Mouse (Mus musculus): ENCODE results near the gene Nqo1.

Nqo1 gene

DNA sequence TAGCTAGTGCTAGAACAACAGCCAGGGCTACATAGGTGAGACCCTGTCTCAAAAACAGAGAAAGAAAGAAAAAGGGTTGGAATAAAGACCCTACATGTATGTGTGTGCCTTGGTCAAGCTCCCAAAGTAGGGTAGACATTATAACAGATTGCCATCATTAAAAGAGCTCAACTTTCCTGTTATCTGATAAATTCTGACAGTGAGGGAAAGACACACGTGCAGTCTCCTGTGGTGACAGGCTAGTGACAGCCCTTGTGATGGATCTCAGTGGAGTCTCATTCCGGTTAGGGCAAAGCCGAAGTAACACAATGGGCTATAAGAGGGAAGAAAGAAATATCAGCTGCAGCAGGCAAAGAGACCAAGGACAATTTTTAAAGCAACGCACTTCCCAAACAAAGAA, 1.1 kb upstream of the Nqo1 start:
- DNase-seq, result no peak

DNA sequence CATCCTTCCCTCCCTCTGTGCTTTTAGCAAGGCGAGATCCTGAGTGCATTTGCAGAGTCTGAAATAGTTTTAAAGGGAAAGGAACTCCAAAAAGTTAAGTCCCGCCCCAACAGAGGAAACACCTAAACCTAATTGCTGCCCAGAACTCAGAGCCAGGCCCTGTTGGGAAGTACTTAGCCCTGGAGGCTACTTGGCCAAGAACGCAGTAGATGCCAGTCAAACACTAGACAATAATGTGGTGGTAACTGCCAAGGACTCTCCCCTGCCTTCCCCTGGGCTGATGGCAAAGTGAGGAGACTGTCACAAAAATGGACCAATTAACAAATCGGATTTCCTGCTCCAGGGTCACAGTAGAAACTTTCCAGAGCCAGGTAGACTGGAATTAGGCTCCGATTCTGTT, 1.1 kb downstream of the Nqo1 start:
- DNase-seq, result no peak

DNA sequence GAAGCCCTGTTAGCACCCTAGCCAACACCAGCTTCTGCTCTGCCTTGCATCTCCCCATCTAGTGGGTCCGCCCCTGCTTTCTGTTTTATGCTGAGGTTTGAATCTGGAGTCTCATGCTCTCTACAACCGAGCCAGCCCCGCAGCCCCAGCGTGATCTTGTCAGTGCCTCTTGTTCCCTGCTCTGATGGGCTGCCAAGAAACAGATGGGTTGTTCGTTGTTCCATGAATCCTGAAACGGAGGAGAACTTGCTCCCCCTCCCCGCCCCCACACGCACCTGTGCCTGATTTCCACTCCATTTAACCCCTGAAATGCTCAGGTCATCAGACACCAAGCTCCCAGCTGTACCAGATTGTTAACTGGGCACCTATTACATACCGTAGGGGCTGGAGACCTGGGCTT, 3.5 kb downstream of the Nqo1 start:
- no peak for DNase-seq

DNA sequence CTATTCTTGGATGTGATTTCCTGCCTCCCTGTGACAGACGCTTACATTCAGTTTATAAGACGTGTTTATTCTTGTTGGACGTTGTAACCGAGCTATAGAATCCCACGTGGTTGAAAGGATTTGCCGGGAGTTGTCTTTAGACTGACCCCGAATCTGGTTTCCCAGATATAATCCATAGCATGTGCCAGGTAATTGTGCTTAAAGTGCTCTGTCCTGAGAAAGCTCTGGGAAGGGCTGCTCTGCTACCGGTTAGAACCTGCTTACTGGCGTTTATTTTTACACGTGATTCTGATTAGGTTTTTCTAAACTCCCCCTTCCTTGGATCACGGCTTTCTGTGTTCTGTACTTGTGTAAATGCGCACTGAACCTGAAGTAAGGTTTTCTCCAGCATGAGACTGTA, 5.3 kb downstream of the Nqo1 start:
- DNase-seq, result no peak

DNA sequence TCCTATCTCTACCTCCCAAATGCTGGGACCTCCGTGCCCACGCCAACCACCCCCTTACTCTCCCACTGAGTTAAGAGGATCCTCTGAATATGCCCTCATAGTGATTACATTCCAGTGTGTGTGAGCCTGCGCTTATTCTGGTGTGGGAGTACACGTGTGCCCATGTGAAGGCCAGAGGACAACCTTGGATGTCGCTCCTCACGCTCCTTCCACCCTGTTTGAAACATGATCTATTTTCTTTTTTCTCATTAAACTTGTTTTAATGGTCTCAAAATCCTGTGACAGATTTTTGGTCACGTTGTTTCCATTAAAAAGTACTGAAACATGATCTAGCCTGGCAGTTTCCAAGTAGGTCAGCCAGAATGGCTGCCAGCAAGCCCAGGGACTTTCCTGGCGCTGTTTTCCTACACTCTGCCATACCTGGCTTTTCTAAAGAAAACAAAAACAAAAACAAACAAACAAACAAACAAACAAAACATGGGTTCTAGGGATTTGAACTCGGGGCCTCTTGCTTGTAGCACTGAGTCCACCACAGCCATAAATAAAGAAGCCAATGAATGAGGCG, 6.8 kb downstream of the Nqo1 start:
- DNase-seq, result no peak

DNA sequence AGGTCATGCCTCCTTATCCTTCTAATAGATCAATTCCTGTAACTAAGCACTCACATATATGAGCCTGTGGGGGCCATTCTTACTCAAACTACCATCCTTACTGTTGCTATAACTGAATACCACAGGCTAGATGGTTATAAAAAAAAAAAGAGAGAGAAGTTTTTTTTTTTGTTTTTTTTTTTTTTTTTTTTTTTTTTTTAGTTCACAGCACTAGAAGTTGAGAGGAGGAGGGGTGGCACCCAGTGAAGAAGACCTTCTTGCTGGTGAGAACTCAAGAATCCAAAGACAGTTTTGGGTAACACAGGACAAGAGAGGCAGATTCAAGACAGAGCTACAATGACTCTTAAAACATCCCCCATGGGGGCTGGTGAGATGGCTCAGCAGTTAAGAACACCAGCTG, 7.6 kb downstream of the Nqo1 start:
- no peak for DNase-seq

DNA sequence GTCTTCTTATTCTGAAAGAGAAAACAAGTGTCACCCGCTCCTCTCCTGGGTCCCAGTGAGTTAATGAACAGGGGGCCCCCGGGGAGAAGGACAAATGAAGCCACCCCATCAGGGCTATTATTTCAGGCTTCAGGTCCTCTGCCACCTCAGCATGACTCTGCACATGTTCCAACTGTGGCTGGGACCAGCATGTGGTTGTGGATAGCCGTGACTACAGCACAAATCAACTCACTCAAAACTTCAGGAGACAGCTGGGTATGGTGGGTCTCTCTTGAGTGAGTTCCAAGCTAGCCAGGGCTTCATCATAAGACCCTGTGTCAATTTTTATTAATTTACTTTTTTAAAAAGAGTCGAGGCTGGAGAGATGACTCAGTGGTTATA, 11.9 kb downstream of the Nqo1 start:
- no peak for DNase-seq

DNA sequence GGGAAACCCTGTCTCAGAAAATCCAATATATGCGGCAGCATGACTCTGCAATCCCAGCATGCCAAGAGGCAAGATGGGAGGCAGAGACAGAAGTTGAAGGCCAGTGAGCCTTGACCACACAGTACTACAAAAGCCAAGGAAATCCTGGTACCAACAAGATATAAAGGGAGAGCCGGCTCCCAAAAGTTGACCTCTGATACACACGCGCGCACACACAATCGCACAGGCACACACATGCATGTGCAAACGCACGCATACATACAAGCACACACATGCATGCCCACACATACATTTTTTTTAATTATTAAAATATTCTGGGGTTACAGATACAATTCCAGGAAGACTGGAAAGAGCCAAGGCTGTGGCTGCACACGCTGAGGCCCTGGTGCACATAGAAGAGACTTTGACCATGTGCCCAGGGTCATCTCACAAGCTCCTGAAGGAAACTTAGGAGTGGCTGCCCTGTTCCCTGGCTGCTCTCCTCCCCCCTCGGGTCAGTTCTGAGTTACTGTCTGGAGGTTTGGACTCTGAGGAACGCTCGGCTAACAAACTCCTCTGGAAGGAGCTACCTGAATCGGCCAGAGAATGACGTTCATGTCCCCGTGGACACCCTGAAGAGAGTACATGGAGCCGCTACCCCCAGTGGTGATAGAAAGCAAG, 12.4 kb downstream of the Nqo1 start:
- DNase-seq, result no peak

DNA sequence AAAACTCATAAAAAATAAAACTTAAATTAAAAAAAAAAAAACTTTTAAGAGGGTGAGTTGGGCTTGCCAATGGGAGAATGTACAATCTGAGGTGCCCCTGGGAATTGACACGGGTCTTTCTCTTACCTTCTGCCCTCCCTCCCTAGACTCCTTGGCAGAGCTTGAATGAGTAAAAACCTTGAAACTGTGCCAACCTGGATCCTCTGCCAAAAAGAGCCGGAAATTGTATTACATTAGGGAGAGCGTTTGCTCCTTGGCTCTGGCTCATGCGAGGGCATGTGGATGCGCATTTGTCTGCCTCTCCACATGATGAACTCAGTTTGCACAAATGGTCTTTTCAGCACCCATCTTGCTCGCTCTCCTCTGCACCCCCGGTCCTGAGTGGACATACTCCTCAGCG, 13.4 kb downstream of the Nqo1 start:
- DNase-seq, result no peak

DNA sequence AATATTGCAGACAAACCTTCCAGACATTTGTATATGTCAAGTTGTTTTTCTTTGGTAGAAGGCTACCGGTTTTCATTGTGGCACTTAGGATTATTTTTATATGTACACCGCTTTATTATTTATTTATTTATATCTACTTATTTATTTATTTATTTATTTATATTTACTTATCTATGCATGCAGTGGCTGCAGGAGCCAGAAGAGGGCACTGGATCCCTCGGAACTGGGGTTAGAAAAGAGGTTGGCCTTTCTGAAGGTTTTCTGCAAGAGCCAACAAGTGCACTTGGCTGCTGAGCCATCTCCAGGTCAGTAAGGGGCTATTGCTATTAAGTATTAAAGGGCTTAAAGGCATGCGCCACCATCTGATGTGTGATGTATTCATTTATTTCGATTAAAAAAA, 15.1 kb downstream of the Nqo1 start:
- DNase-seq, result no peak

DNA sequence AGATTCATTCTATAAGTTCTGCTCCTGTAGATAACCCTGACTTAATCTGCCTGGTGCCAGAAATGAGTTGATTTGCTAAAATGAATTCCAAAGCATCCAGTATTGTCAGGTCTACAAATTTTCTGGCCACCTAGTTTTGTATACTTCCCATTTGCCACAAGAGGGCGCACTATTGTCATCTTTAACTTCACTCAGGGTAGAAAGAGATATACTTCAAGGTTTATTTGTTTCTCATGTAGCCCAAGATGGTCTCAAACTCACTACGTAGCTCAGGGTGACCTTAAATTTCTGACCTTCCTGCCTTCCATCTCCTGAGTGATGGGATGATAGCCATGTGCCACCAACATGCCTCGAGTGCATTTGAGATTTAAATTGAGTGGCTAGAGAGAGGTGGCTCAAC, 16.4 kb downstream of the Nqo1 start:
- DNase-seq, result no peak

DNA sequence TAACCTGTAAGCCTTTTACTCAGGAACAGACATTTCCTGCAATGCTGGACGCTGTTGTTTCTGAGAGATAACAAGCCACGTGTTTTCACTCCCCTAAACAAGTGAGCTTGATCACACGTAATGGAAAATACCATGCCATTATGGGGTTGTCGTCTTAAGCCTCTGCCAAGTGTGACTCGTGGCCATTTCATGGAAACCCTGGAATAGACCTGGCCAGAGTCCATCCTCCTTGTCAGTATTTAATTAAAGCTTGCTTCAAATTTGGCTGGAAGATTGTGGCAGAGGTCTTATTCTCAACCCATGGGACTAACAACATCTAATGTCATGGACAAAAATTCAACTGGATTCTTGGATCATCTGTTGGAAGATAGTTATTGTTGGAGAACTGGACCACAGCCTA, 16.8 kb downstream of the Nqo1 start:
- no peak for DNase-seq

DNA sequence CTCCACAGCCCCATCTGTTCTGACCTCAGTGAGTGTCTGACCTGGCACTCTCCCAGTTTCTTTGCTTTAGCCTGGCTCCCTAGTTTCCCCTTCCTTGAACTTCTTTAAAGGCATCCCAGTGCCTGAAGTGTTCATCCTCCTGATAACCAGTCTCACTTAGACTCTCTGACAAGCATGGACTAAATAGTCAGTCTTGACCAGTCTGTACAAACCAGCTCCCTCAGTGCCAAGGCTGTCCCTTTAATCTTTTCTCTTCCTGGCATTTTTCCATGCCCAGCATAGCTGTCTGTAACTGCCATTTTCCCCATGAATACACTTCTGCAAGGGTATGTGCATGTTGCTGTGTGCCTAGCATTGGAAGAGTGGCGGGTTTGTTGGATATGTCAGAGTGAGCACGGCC, 17.9 kb downstream of the Nqo1 start:
- no peak for DNase-seq

DNA sequence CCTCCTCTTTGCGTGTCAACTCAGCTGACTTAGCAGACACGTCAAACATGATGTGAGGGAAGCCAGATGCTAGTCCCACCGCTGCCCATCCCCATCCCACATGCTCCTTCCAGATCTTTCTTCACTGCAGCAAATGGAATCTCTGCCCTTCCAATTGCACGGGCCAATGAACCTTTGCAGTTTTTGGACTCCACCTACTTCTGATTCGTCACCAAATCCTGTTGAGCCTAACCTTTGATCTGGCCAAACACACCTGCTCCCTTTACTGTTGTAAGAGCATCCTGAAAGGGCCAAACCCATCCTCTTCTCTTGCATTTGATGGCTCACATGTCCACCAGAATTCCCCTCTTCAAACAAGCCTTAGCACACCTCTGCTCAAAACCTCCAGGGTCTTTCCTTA, 18.4 kb downstream of the Nqo1 start:
- no peak for DNase-seq

DNA sequence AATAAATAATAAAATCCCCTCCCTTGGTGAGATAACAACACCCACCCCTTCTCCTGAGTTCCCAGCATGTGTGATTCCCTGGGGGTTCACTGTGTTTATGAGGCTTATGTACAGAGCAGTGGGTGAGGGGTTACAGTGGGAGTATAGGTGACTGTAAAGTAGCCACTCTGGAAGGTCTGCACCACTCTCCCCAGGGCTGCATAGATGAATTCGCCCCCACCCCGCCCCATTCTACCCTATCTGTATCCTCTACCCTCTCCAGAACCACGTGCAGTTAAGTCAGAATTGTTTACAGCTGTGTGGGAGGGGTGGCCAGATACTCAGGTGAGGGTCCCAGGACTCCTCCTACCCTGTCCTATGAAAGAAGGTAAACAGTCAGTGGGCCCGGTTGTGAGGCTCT, 20.1 kb downstream of the Nqo1 start:
- DNase-seq, result no peak

DNA sequence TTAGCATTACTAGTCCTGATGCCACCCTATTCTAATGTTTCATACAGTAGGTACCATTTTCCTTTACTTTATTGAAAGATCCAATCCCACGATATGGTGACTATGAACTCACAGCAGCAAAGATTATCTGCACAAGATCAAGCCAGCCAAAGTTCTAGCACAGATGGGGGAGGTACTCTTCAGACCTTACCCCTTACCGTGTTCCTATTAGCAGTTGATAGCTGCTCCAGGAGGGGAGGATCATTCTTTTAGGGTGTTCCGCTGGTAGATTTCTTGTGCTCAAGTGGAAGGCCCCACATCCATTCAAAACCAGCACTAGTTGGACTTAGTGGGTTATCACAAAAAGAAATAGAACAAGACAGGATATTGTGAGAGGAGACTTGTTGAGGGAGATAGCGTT, 21.3 kb downstream of the Nqo1 start:
- DNase-seq, result no peak

DNA sequence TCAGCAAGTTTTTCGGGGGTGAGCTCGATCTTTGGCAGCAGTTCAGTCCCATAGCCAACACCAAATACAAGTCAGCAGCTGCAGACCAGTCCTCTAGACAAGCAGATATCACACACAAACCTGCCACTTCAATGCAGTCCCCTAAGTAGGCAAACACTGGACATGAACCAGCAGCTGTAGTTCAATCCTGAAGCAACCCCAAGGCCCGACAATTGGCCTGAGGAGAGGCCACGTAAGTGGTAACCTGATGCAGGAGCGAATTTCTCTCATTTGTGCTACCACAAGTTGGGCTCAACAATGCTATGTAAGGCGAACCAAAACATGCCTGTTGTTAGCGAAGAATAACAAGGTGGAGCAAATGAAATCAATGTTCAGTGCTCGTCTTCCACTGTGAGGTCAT, 22.3 kb downstream of the Nqo1 start:
- no peak for DNase-seq

DNA sequence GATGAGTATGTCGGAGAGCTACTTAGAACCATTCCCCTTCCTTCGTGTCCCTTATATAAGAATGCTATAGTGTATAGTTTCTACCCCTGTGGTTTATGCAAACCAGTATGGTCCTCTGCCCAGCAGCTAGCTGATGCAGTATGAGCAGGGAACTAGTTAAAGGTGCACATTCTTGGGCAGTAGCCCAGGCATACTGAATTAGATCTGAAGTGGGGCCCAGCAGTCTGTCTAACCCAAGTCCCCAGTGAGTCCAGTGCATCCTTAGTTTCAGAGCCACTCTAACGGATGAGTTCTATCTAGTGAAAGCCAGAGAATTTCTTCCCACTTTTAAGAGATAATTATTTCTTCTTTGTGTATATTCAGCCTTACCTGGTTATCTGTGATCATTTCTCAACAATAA, 25.7 kb downstream of the Nqo1 start:
- no peak for DNase-seq

DNA sequence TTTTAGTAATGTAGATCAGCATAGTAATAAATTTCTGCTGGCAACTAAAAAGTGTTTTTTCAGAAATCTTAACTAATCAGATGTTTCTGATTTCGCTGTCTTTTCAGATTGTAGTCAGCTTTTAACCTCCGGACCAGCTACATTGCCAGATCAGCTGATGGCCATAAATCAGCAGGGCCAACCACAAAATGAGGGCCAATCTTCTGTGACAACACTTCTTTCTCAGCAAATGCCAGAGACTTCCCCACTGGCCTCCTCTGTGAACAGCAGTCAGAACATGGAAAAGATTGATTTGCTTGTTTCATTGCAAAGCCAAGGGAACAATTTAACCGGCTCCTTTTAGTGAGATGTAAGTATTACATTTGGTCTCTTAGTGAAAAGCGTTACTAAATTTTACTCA, 32.7 kb downstream of the Nqo1 start:
- no peak for DNase-seq
